Mouse (Mus musculus) G1E (cell line): ENCODE data around the gene Ppy. TPM values are rescaled to one million over a fixed set of nuclear protein-coding genes. Genes with fewer than 3 reads are reported as not detected.

Experiments used
- ATAC-seq: 2 replicates; pipeline ENCODE4 v1.8.0; 2016; ENCODE audit warnings: mild to moderate bottlenecking; ENCODE audit not compliant: insufficient number of reproducible peaks, poor library complexity, low FRiP score, severe bottlenecking; ENCODE audit errors: extremely low read depth
- DNase-seq: peaks from one replicate; pipeline ENCODE4 v3.0.0; 2012; ENCODE audit warnings: low spot score
- H3K27me3 ChIP-seq: 2 replicates; pipeline ENCODE4 v1.6.1; 2012; ENCODE audit warnings: mild to moderate bottlenecking, low read length, inconsistent platforms; ENCODE audit not compliant: insufficient read depth
- H3K36me3 ChIP-seq: replicated peaks from 2 replicates; pipeline ENCODE3; 2012; ENCODE audit warnings: mild to moderate bottlenecking, inconsistent platforms
- H3K4me1 ChIP-seq: 2 replicates; pipeline ENCODE4 v1.6.1; 2012; ENCODE audit warnings: low read depth, low read length, inconsistent platforms, mixed read lengths; ENCODE audit not compliant: insufficient read depth
- H3K4me3 ChIP-seq: 2 replicates; pipeline ENCODE4 v1.5.1; 2012; ENCODE audit warnings: low read depth, mild to moderate bottlenecking, inconsistent platforms, low read length, moderate library complexity, mixed read lengths
- H3K9me3 ChIP-seq: replicated peaks from 2 replicates; pipeline ENCODE4 v1.6.1; 2012; ENCODE audit warnings: inconsistent platforms
- CTCF ChIP-seq: IDR thresholded peaks from 2 replicates; pipeline ENCODE4 v1.5.1; 2012; ENCODE audit warnings: low read depth, low read length, inconsistent platforms, mixed read lengths
- GATA1 ChIP-seq: IDR thresholded peaks from 2 replicates; pipeline ENCODE4 v1.6.1; 2012; ENCODE audit warnings: borderline replicate concordance, low read length, inconsistent platforms, mixed read lengths
- GATA2 ChIP-seq: IDR thresholded peaks from 2 replicates; pipeline ENCODE4 v1.6.1; 2012; ENCODE audit warnings: low read depth, low read length, inconsistent platforms, borderline replicate concordance
- POLR2AphosphoS5 ChIP-seq: IDR thresholded peaks from 2 replicates; pipeline ENCODE4 v1.6.1; 2012; ENCODE audit warnings: low read depth, low read length, inconsistent platforms; ENCODE audit not compliant: insufficient replicate concordance
- TAL1 ChIP-seq: conservative IDR thresholded peaks from 2 replicates; pipeline ENCODE4 v1.6.1; 2012; ENCODE audit warnings: low read depth, low read length, inconsistent platforms, mixed read lengths
- polyA plus RNA-seq: library from polyadenylated mRNA; stranded (reverse); fragments of >175 nt; gene quantifications from 2 replicates; pipeline ENCODE4 v1.2.3, GENCODE M21; 2012
- total RNA-seq, 2 experiments: library from RNA; stranded (forward) in 1 of 2; stranded (reverse) in 1 of 2; fragments of 200-1000 nt in 1 of 2; fragments of >200 nt in 1 of 2; fragmentation: Nextera tagmentation in 1 of 2; gene quantifications; 2 replicates each; pipeline ENCODE4 v1.2.3; 2014 to 2017

Gene Ppy
- total and polyA plus RNA-seq, 3 experiments = 0.16 TPM; not detected in 2

- DNase-seq (no peak), ATAC-seq (no peak)
- Histone ChIP-seq H3K9me3 (no peaks in the 10 kb centered on the region), H3K4me3 (no peak overlapping the region), H3K4me1 (peaks cover 20% of the 10 kb centered on the region), H3K27me3 (no peaks in the 10 kb centered on the region), H3K36me3 (peaks cover 59% of the 10 kb centered on the region)
- TF ChIP-seq POLR2AphosphoS5 (no peak), GATA2 (no peak), CTCF (no peak), TAL1 (no peak), GATA1 (no peak)
These were observed 31.5 kb downstream of the Ppy start for GRCm38 (mm10) chr11:102069633-102070032.

- Histone ChIP-seq H3K4me1 (peaks cover 14% of the 10 kb centered on the region), H3K27me3 (no peaks in the 10 kb centered on the region), H3K9me3 (no peaks in the 10 kb centered on the region), H3K4me3 (no peak overlapping the region), H3K36me3 (peaks cover 59% of the 10 kb centered on the region)
- TF ChIP-seq GATA2 (no peak), CTCF (no peak), TAL1 (no peak), POLR2AphosphoS5 (no peak), GATA1 (no peak)
- no peak for ATAC-seq
- no peak for DNase-seq
These were observed 32.1 kb downstream of the Ppy start for GRCm38 (mm10) chr11:102068969-102069368.

- Histone ChIP-seq H3K4me3 (no peak overlapping the region), H3K27me3 (no peaks in the 10 kb centered on the region), H3K36me3 (peaks cover 84% of the 10 kb centered on the region), H3K4me1 (peaks cover 19% of the 10 kb centered on the region), H3K9me3 (no peaks in the 10 kb centered on the region)
- TF ChIP-seq POLR2AphosphoS5 = no peak
- TF ChIP-seq GATA2 = no peak
- no peak for TF ChIP-seq CTCF
- no peak for TF ChIP-seq GATA1
- no peak for TF ChIP-seq TAL1
- ATAC-seq = no peak
- DNase-seq = no peak
These were observed 38.0 kb downstream of the Ppy start for GRCm38 (mm10) chr11:102063076-102063475.

GRCm38 (mm10) chr11:102061941-102062473, 39.1 kb downstream of the Ppy start:
- H3K9me3 ChIP-seq = no peaks in the 10 kb centered on the region
- no peak for TF ChIP-seq CTCF
- TF ChIP-seq GATA1 = no peak
- peaks cover 84% of the 10 kb centered on the region for H3K36me3 ChIP-seq
- no peaks in the 10 kb centered on the region for H3K27me3 ChIP-seq
- no peak overlapping the region for H3K4me3 ChIP-seq
- peaks cover 21% of the 10 kb centered on the region for H3K4me1 ChIP-seq
- ATAC-seq (no peak), DNase-seq (no peak)

GRCm38 (mm10) chr11:102061236-102061940, 39.7 kb downstream of the Ppy start:
- DNase-seq (peak; percentile 91), ATAC-seq (no peak)
- TF ChIP-seq CTCF = peak; percentile 99
- no peak for TF ChIP-seq POLR2AphosphoS5
- H3K4me1 ChIP-seq = peaks cover 22% of the 10 kb centered on the region
- H3K27me3 ChIP-seq = no peaks in the 10 kb centered on the region
- H3K36me3 ChIP-seq = peaks cover 81% of the 10 kb centered on the region
- no peaks in the 10 kb centered on the region for H3K9me3 ChIP-seq
- H3K4me3 ChIP-seq = no peak overlapping the region

- H3K9me3 ChIP-seq = no peaks in the 10 kb centered on the region
- H3K4me3 ChIP-seq = no peak overlapping the region
- peaks cover 4% of the 10 kb centered on the region for H3K4me1 ChIP-seq
- TF ChIP-seq CTCF (peak; percentile 45), GATA2 (no peak)
- H3K36me3 ChIP-seq = peaks cover 18% of the 10 kb centered on the region
- peaks cover 36% of the 10 kb centered on the region for H3K27me3 ChIP-seq
- DNase-seq (no peak), ATAC-seq (no peak)
These were observed 47.3 kb downstream of the Ppy start for GRCm38 (mm10) chr11:102053847-102054246.

- Histone ChIP-seq H3K4me3 (no peak overlapping the region), H3K4me1 (peaks cover 4% of the 10 kb centered on the region), H3K27me3 (peaks cover 40% of the 10 kb centered on the region), H3K9me3 (no peaks in the 10 kb centered on the region), H3K36me3 (peaks cover 11% of the 10 kb centered on the region)
- TF ChIP-seq TAL1 = no peak
- TF ChIP-seq CTCF = no peak
- no peak for TF ChIP-seq GATA1
- no peak for TF ChIP-seq GATA2
- TF ChIP-seq POLR2AphosphoS5 = no peak
- DNase-seq = no peak
- ATAC-seq = no peak
These were observed 47.9 kb downstream of the Ppy start for GRCm38 (mm10) chr11:102053183-102053582.
